Mouse (Mus musculus) cerebellum, adult 9-11 months (tissue): ENCODE results near the gene Arhgap27.
"Not testable (repeated sequence)": the region's sequence is repeated elsewhere in the genome, so short reads cannot be mapped to it uniquely, and the experiment has no call there.

ENCODE experiments used
- DNase-seq: peaks from one replicate; pipeline ENCODE4 v3.0.0; 2022

Gene Arhgap27

GRCm38 (mm10) chr11:103363214-103364148 is at the start of gene Arhgap27:
Arhgap27 (minus strand) TSS chr11:103363692.
- peak; percentile 45 for DNase-seq

- DNase-seq, result no peak
These were observed 49.5 kb upstream of the Arhgap27 start for GRCm38 (mm10) chr11:103412950-103413423.

DNA sequence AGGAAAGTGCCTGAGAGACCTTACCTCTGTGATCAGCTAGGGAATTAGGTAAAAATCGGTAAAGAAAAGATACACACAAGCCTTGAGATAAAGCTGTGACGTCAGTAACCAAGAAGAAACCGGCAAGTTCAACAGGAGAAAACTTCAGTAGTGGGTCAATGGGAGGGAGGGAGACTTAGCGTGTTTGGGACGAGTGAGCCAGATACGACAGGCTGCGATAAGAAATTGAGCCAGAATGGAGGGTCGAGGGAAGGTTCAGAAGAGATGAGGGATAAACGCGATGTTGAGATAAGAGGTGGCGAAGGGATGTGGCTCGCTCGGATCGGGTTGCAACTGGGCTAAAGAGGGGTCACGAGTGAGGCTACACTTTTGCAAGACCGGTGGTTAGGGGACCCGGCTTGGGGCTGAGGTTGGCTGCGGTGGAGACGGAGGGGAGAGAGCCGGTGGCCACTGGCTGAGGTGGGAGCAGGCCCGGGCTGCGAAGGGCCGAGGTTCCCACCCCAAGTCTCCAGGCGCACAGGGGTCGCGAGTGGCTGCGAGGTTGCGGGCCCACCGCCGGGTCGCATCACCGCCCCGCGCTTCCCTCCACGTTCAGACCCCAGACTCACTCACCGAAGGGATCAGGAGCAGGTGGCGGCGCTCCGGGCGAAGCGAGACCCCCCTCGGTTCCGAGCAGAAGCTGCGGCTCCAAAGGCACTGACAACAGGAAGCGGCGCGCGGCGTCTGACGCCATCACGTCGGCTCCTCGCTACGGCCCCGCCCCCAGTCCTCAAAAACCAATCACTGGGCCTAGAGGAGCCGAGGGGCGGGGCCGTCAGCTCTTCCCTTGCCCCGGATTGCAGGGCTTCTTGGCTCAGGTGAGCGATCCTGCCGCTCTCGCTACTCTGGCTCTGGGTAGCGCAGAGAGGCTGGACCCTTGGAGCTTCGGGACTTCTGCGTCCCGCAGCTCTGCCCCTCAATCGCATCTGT is 48.8 kb upstream of the Arhgap27 start, which contains the start of gene Plekhm1:
Gene Plekhm1 (minus strand): TSS at position 707 of the 969 bp plus-strand sequence.
- DNase-seq, result peak; percentile 97

- DNase-seq, result no peak
These were observed 47.8 kb upstream of the Arhgap27 start for GRCm38 (mm10) chr11:103411301-103411700.

GRCm38 (mm10) chr11:103408880-103409279 is 45.4 kb upstream of the Arhgap27 start:
- no peak for DNase-seq

DNA sequence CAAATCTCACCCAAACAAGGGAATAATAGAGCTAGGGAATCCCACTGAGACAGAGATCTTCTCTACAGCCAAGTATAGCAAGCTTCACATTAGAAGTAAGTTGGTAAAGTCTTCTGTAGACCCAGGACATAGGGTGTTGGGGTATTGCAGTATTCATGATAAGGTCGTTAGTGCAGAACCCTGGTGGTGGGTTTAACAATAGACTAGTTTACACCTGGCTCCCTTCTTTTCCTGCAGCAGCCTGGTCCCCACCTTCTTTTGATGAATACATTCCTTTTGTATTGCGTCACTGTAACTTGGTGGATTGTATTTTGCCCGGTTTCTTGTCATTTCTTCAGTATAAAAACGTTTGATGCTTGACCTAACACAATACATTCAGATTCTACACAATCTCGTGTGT is 43.6 kb upstream of the Arhgap27 start:
- not testable (repeated sequence) for DNase-seq

DNA sequence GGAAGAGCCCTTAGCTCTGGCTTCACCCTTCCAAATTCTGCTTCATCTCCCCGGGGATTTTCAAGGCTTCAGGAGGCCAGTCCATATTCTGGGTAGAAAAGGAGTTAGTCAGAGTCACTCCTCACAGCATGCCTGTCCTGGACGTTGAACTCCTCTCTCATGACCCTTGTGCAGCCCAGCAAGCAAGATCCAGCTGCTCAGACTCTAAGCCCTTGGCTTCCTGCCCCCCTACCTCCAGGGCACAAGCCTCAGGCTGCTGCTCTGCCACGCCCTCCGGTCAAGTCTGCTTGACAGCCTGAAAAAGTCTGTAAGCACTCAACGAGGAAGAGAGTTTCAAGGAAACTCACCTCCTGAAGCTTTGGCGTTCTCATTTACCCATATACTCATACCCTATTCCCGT is 43.1 kb upstream of the Arhgap27 start:
- no peak for DNase-seq

DNA sequence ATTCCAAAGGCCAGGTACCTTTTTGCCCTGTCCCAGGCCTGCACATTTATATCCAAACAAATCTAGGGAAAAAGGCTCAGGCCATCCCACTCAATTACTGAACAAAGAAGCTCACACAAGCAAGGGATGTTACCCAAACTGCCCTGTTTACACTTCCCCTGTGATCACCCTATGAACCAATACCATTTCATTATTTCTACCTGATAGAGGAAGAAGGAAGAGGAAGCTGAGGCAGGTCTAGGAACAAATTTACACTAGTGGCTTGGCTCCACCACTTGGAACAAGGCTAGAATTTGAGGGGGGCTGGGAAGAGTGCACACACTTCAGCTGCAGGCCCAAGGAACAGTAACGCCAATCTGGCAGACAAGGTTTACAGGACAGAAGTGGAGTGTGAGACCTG is 42.3 kb upstream of the Arhgap27 start:
- no peak for DNase-seq

DNA sequence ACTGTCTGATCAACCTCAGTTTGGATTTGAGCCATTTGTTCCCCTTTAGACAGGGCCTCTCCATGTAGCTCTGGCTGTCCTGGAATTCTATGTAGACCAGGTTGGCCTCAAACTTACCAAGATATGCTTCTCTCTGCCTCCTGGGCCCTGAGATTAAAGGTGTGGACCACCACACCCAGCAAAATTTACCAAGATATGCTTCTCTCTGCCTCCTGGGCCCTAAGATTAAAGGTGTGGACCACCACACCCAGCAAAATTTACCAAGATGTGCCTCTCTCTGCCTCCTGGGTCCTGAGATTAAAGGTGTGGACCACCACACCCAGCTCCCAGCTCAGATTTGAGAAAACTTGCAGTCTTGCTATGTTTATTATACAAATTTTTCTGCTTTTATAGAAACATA is 41.1 kb upstream of the Arhgap27 start:
- no peak for DNase-seq

GRCm38 (mm10) chr11:103403776-103404175 is 40.3 kb upstream of the Arhgap27 start:
- no peak for DNase-seq

DNA sequence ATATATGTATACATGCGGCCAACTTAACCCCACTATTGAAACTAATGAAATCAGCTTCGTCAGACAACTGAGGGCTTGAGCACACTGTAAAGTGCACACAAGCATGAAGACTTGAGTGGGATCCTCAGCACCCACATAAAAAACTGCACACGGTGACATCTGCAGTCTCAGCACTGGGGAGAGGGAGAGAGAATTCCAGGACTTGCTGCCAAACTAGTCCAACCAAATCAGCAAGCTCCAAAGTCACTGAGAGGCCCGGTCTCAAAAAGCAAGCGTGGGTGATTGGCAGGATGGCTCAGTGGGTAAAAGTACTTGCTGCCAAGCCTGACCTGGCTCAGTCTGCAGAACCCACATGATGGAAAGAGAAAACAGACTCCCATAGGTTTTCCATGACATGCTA is 39.2 kb upstream of the Arhgap27 start:
- DNase-seq, result no peak

GRCm38 (mm10) chr11:103402198-103402597 is 38.7 kb upstream of the Arhgap27 start:
- DNase-seq, result peak; percentile 46

DNA sequence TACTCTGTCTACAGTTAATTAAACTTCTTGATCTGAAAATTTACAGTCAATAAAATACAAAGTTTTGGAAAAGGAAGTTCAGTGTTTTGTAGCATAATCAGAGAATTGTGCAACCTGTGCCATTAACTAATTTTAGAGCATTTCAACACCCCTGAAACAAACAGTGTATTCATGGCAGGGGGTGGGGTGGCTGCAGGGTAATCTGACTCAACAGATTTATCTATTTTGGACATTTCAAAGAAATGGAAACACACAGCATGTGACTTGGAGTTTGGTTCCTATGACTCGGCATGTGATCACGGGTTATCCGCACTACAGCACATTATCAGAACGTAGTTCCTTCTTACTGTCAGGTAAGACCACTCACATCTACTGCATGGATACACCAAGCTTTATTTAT is 36.5 kb upstream of the Arhgap27 start:
- no peak for DNase-seq

DNA sequence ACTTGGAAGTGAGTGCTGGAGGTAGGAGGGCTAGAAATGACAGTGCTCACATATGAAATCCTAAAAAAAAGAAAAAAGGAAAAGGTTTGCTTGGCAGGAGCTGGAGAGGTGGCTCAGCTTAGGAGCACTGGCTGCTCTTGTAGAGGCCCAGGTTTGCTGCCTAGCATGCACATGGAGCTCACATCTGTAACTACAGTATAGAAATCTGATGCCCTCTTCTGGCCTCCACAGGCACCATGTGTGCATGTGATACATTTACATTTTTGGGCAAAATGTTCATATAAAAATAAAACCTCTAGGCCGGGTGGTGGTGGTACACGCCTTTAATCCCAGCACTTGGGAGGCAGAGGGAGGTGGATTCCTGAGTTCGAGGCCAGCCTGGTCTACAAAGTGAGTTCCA is 35.6 kb upstream of the Arhgap27 start:
- no peak for DNase-seq

GRCm38 (mm10) chr11:103396682-103397081 is 33.2 kb upstream of the Arhgap27 start:
- DNase-seq, result no peak

GRCm38 (mm10) chr11:103396236-103396635 is 32.7 kb upstream of the Arhgap27 start:
- DNase-seq, result no peak

DNA sequence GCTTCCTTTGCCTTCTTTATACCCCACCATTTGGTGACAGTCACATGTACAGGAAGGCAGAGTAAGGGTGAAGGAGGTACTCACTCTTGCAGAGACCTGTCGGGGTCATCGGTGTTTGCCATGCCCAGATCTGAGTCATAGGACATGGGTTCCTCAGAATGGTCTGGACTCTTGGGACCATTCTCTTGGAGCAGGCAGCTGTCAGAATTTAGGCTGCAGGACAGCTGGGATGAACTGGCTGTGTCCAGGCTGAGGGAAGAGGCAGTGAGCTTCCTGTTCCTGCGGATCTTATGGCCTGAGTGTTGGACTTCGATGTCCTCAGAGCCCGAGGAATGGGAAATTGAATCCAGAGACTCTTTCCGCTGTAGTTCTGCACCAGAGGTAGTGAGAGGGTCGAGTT is 31.1 kb upstream of the Arhgap27 start:
- no peak for DNase-seq

DNA sequence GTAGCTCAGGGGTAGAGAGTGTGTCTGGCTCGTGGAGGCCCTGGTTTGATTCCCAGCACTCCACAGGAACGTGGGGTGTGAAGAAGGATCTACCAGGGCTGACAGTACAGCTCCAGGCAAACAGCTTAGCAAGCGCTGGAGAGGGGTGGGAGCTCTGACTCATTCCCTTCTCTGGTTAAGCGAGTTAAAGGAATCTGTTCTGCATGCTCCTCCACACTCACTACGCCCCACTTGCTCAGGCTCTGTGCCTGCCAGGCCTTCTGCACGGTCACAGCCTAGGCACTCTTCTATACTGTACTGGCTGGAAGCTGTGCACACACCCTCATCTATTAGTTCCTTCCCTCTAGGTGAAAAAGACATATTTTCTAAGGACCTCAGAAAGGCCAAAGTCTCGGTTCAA is 30.5 kb upstream of the Arhgap27 start:
- no peak for DNase-seq

- no peak for DNase-seq
These were observed 24.5 kb upstream of the Arhgap27 start for GRCm38 (mm10) chr11:103387870-103388526.

GRCm38 (mm10) chr11:103386827-103387226 is 23.3 kb upstream of the Arhgap27 start:
- DNase-seq, result no peak

GRCm38 (mm10) chr11:103381956-103382613 is 18.6 kb upstream of the Arhgap27 start:
- DNase-seq, result no peak

DNA sequence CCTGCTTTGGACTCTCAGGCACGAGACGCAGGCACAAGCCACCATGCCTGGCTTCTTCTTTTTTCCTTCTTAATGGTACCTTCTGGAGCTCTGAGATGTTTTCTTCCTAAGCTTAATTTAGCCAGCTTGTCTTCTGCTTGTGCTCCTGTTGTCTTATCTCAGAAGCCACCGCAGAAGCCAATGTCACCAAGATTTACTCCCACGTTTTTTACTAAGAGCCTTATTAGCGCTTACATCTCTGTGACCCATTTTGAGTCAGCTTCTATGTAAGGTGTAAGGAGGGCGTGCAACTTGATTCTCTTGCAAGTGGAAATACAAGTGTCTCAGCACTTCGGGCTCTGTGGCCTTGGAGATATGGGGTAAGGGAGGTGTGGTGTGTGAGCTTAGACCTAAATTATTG is 18.0 kb upstream of the Arhgap27 start:
- no peak for DNase-seq
